Mouse (Mus musculus) subcutaneous adipose tissue, adult 2 months (tissue): Measurements from ENCODE around the gene Gbp3. TPM values are rescaled to one million over a fixed set of nuclear protein-coding genes. Genes with fewer than 3 reads are reported as not detected.

Source experiments
- polyA plus RNA-seq: library from polyadenylated mRNA; depleted of rRNA; stranded (reverse); fragments of >200 nt; gene quantifications from 2 replicates; pipeline ENCODE4 v1.2.3, GENCODE M21; 2012; ENCODE audit warnings: low replicate concordance; rRNA removed

Gbp3 gene
- polyA plus RNA-seq = 61.0 and 90.5 TPM in 2 replicates

DNA sequence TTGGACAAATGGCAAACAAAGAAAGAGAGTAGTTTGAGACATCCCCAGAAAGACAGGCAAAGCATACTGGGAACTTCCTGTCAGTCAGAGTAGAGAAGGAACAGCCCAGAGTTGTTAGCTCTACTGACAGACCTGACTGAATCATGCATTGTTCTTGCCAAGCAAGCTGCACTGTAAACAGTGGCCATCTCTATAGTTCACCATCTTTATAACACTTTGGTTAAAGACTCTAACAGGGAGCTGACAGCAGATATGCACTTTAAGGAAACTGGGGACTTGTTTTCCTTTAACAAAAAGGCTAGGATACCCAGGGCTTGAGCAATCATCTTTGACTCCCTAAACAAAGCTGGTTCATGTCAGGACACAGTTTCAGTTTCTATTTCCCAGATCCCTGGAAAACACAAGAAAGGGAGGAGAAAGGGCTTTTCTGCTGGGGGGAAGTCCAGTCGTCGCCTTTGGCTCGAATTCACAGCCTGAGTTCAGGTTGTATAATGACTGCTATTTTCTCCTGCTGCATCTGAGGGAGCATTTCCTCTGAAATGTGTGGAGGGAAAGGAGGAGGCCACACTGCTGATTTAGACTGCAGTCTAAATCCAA, at the start of gene Gbp3:
TSS of gene Gbp3 (plus strand) at position 395 of the 597 bp plus-strand sequence.

DNA sequence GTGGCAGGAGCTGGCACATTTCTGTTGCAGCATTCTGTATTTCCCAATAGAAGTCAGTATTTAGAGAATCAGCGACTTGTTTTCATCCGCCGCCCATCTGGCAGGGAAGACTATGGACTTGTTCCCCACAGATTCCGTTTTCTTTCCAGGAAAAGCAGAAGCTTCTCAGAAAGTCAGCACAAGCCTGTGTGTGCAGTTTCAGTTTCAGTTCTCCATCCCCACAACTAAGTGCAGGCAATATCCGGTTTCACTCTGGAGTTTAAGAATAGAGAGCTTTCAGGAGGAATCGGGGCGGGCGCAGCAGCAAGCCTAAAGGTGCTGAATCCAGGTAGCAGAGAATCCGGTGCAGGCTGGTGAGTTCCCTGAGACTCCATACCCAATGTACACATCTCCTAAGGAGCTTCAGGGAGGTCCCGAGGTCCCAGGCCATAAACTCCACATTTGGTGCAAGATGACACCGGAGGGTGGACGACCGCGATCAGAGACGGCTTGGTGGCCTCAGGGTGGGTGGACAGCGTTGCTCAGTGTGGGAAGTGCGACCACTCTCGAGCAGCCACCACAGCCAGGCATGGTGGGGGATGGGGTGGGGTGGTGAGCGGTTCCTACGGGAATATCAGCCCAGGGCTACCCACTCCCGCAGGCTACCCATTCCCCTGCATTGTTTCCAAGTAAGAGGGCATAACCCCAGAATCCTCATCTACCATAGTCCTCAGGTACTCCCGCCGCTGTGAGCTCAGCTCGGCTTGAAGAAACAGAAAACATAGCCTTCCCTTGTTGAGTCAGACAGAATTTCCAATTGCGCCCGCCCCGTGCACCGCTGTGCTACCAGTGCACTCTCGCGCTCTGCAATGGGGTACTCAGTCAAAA, 29.5 kb upstream of the Gbp3 start, which contains the start of gene Gbp7:
TSS of gene Gbp7 (plus strand) at position 256 of the 867 bp plus-strand sequence.

DNA sequence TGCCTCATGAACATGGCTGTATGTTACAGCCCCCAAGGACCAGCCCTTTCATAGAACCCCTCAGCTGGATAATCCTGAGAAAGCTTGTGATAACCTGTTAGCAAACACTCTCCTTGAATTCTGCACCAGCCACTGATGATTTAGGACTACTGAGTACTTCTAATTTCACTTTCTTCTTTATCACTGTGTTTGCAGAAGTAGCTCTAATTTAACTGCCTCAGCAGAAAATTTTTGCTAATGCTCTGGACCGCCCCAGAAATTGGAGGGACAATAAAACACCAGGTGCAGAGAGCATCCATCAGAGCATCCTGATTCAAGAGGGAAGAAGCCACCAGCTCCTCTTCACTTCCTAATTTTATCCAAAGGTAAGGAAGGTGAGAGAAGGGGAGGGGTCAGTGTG, 34.7 kb downstream of the Gbp3 start, which contains the start of gene Gbp2b:
TSS of gene Gbp2b (plus strand) at position 301 of the 400 bp plus-strand sequence.

GRCm38 (mm10) chr3:142620111-142620955, 60.5 kb downstream of the Gbp3 start, which contains the start of gene Gbp2:
Gbp2 (plus strand) TSS chr3:142620602.

Other genes with a start within 250 kb of the Gbp3 start
- gene Pdlim5, start 164.3 kb upstream of the Gbp3 start, polyA plus RNA-seq = 47.9 and 48.3 TPM in 2 replicates
- 4.3 and 7.7 TPM in 2 replicates for gene Gbp5, start 66.0 kb upstream of the Gbp3 start, polyA plus RNA-seq
- gene Gbp7, start 29.7 kb upstream of the Gbp3 start, polyA plus RNA-seq = 6.8 and 8.4 TPM in 2 replicates
- 0.09 and 0.15 TPM in 2 replicates for gene Gbp2b, start 34.8 kb downstream of the Gbp3 start, polyA plus RNA-seq
- gene Gbp2, start 60.6 kb downstream of the Gbp3 start, polyA plus RNA-seq = 39.2 and 49.5 TPM in 2 replicates
- gene Kyat3, start 141.0 kb downstream of the Gbp3 start, polyA plus RNA-seq = 7.5 and 10.9 TPM in 2 replicates
- 19.6 and 22.2 TPM in 2 replicates for gene Gtf2b, start 205.0 kb downstream of the Gbp3 start, polyA plus RNA-seq